Mouse (Mus musculus) olfactory bulb, adult 2 months (tissue): Measurements from ENCODE around the gene C77080. TPM values are rescaled to one million over a fixed set of nuclear protein-coding genes. Genes with fewer than 3 reads are reported as not detected.

Experiments used
- H3K27ac ChIP-seq: fragments of 200-500 bp; 2 replicates; pipeline ENCODE4 v1.5.1; 2012; ENCODE audit warnings: low read depth, low read length; ENCODE audit not compliant: insufficient read depth
- H3K4me1 ChIP-seq: fragments of 200-500 bp; 2 replicates; pipeline ENCODE4 v1.6.1; 2012; ENCODE audit warnings: low read length; ENCODE audit not compliant: control insufficient read depth, insufficient read depth
- H3K4me3 ChIP-seq: fragments of 200-500 bp; 2 replicates; pipeline ENCODE4 v1.5.1; 2012; ENCODE audit warnings: mild to moderate bottlenecking, low read depth, low read length, moderate library complexity; ENCODE audit not compliant: insufficient read depth
- CTCF ChIP-seq: fragments of 200-500 bp; IDR thresholded peaks from 2 replicates; pipeline ENCODE4 v1.5.1; 2012; ENCODE audit warnings: low read depth, mild to moderate bottlenecking, low read length, moderate library complexity; ENCODE audit not compliant: insufficient read depth
- POLR2A ChIP-seq: fragments of 200-500 bp; IDR thresholded peaks from 2 replicates; pipeline ENCODE4 v1.6.1; 2012; ENCODE audit warnings: mild to moderate bottlenecking, low read depth, low read length, moderate library complexity; ENCODE audit not compliant: insufficient read depth
- whole genome bisulfite sequencing: fragments of 180-500 bp; shearing (Covaris S2); methylation state at CpG from one replicate; pipeline ENCODE4 v1.1.7; 2018; 5-methylcytosine and 5-hydroxymethylcytosine counted together
- polyA plus RNA-seq: library from polyadenylated mRNA; stranded (reverse); fragments of >200 nt; gene quantifications from 2 replicates; pipeline ENCODE4 v1.2.4, GENCODE M21; 2012; ENCODE audit warnings: low replicate concordance; ENCODE audit not compliant: missing spikeins, insufficient read depth, insufficient read length

Gene C77080
- polyA plus RNA-seq, 1 experiment = not detected

DNA sequence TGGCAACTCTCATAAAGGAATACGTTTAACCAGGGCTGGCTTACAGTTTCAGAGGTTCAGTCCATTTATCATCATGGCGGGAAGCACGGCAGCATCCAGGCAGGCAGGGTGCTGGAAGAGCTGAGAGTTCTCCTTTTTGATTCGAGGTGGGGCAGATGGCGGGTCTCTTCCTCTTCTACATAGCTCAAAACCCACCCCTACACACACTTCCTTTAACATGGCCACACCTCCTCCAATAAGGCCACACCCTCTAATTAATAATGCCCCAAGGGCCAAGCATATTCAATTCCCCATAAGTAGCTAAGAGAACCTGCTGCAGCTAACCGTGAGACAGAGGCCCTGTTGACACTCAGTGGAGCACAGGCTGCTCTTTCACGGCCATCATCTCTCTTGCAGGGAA, 31.6 kb upstream of the C77080 start:
- no peaks in the 10 kb centered on the region for H3K4me1 ChIP-seq
- H3K4me3 ChIP-seq = no peak overlapping the region
- WGBS = 84% methylated on average over 7 of the region's 7 CpGs
- H3K27ac ChIP-seq = no peak overlapping the region
- TF ChIP-seq POLR2A (no peak), CTCF (no peak)

DNA sequence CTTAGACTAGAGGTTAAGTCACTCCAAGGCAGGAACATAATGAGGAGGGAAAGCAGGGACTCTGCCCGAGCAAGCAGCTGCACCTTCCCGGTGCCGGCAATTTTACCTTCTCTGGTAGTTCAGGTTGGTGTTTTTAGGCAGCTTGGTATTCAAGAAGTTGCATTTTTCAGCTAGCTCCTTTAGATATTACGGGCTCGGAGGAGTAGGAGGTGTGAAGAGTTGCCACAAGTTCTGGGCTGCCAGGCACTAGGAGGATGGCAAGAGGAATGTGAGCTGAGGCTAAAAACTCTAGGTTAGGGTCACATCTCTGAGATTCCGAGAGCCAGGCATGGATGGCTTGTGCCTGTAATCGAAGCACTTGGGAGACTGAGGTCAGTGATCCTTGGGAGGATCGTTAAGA, 28.5 kb upstream of the C77080 start:
- no peak overlapping the region for H3K4me3 ChIP-seq
- no peak overlapping the region for H3K27ac ChIP-seq
- TF ChIP-seq POLR2A (no peak), CTCF (no peak)
- WGBS = 91% methylated on average over 8 of the region's 8 CpGs
- H3K4me1 ChIP-seq = peaks cover 15% of the 10 kb centered on the region; the same call in 1 of the 2 replicates

DNA sequence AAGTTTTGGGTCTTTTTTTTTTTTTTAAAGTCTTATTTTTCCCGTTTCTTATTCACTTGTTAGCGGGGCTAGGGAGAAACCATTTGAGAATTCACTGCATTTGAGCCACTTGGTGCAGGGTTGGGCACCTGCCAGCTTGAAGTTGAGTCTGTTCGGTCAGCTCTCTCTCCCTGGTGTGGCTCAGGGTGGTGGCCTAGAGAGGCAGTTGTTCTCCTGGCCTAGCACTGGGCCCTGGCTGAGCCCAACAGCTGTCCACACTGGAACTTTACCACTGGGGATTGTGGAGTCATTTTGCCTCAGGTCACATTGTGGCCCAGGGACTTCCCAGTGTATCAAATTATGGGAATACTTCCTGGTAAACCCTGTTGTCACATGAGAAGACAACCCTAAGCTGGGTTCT, 26.9 kb upstream of the C77080 start:
- Histone ChIP-seq H3K4me1 (peaks cover 15% of the 10 kb centered on the region; the same call in 1 of the 2 replicates), H3K4me3 (no peak overlapping the region), H3K27ac (no peak overlapping the region)
- WGBS = 55% methylated on average over 3 of the region's 3 CpGs
- no peak for TF ChIP-seq POLR2A
- TF ChIP-seq CTCF = no peak

DNA sequence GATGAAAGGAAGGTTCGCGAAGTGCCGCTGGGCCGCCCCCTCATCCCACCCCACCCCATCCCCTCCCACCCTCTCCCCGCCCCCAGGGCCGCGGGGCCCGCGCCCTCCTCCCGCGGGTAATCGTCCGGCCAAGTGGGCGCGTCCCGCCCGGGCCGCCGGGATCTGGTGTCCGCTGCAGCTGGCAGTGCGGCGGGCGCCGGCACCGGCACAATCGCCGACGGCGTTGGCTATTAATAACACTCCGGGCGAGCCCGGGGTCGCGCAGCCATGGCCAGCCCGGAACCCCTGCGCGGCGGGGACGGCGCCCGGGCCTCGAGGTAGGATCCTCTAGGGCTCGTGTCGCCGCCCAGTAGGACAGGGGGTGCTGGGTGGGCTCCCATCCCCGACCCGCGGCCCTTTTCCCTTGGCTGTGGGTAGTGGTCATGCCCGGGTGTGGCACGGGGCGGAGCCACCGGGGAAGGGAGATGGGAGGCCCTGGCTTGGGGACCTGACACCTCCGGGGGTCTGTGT, 26.3 kb upstream of the C77080 start, which contains the start of gene Sync:
Sync (plus strand) TSS at position 146 of the 510 bp plus-strand sequence.
- TF ChIP-seq POLR2A (no peak), CTCF (no peak)
- 4% methylated on average over 53 of the region's 53 CpGs for whole genome bisulfite sequencing
- Histone ChIP-seq H3K27ac (no peak within 1 kb of the TSS), H3K4me1 (peaks cover 15% of the 10 kb centered on the region; the same call in 1 of the 2 replicates), H3K4me3 (peak within 1 kb of the TSS; percentile 35)

DNA sequence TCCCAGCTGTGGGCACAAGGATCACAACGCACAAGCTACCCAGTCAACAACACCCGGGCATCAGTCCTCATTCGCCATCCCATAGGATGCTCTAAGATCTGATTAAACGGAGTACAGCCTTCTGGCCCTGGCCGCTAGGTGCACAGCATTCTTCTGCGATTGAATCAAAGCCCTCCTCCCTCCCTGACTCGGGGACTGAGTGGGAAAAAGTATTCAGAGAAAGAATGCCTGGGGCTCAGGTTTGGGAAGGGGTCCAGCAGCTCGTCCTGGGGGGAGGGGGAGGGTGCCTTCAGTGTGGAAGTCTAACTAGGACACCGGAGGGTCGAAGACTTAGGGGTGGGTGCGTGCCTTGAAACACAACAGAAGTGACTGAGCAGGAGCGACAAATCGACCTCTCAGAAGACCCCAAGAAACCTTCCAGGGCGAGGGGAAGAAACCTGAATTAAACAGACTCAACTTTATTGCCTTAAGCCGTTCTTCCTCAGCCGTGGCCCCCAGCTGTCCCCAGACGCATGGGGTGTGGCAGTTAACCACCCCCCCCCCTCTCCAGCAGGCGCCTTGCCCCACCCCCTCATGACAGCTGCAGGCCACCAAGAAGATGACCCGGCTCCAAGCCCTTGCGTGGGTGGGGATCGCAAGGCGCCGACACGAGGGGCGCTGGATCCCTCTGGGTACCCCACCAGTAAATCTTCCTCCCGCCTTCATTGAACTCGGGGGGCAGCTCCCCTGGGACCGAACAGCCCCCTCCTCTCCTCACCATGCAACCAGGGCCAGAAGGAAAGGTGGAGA, 25.7 kb upstream of the C77080 start:
- Histone ChIP-seq H3K27ac (no peak overlapping the region), H3K4me3 (peak overlapping the region; percentile 24), H3K4me1 (peaks cover 15% of the 10 kb centered on the region; the same call in 1 of the 2 replicates)
- TF ChIP-seq CTCF (no peak), POLR2A (no peak)
- WGBS = 3% methylated on average over 28 of the region's 28 CpGs

DNA sequence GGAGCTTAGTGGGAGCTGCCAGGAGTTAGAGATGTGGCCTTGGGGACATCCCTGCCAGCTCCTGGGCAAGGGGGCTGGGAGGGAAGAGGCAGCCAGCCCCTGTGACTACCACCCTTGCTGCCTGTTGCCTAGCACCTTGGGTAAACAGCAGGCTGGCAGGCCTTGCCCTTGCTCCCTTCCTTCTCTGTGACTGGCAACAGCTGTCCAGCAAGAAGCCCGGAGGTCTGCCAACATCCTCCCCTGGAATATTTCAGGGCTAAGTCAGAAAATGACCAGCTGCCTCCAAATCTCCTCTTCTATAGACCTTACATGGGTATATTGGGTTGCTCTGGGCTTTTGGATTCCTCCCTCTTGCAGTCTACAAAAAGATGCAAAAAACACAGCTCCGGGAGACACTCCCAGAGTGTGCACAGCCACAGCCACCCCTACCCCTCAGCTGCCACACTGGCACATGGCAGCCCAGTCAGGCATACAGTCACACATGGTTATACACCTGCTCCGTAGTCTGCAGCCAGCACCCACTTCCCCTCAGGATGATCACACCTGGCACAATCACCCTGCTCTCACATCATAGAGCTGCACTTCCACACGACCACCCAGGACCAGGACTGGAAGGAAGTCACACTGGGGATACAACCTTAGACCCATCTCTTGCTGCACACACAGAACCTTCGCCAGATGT, 24.9 kb upstream of the C77080 start:
- no peak overlapping the region for H3K27ac ChIP-seq
- no peak overlapping the region for H3K4me3 ChIP-seq
- 43% methylated on average over 5 of the region's 5 CpGs for WGBS
- H3K4me1 ChIP-seq = peaks cover 15% of the 10 kb centered on the region; the same call in 1 of the 2 replicates
- no peak for TF ChIP-seq POLR2A
- TF ChIP-seq CTCF = no peak

DNA sequence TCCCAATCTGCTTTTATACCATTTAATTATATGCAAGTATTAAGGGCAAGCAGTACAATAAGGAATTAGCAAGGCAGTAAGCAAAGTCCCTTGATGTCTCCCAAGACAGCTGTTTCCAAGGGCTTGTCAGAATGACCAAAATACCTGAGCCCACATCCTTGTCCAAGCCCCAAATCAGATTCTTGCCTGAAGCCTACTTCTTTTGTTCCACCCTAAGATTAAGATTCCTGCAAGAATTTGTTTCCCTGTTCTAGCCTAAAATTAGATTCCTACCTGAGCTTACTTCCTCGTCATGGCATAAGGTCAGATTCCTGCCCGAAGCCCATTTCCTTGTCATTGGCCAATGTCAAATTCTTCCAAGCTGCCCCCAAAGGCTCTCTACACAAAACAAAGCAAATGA, 23.5 kb upstream of the C77080 start:
- Histone ChIP-seq H3K27ac (no peak overlapping the region), H3K4me1 (peaks cover 15% of the 10 kb centered on the region; the same call in 1 of the 2 replicates), H3K4me3 (no peak overlapping the region)
- no peak for TF ChIP-seq CTCF
- TF ChIP-seq POLR2A = no peak
- 92% methylated on average over 2 of the region's 2 CpGs for WGBS

DNA sequence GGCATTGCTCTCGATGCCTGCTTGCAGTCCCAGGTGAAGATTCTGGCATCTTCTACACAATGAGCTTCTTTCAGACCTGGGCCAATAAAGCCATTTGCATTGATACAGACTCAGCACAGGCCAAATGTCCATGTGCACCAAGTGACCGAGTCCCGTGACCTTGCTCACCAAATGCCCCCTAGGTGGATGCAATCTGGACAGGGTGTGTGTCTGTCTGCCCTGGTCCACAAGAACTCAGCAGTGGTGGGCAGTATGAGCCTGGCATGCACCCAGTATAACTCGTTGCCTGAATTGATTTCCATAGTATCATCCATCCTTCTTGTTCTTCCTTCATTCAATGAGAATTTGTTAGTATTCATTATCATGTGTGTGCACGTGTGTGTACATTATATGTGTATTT, 22.0 kb upstream of the C77080 start:
- Histone ChIP-seq H3K27ac (no peak overlapping the region), H3K4me1 (peaks cover 15% of the 10 kb centered on the region; the same call in 1 of the 2 replicates), H3K4me3 (no peak overlapping the region)
- TF ChIP-seq CTCF (no peak), POLR2A (no peak)
- WGBS = 89% methylated on average over 5 of the region's 5 CpGs

DNA sequence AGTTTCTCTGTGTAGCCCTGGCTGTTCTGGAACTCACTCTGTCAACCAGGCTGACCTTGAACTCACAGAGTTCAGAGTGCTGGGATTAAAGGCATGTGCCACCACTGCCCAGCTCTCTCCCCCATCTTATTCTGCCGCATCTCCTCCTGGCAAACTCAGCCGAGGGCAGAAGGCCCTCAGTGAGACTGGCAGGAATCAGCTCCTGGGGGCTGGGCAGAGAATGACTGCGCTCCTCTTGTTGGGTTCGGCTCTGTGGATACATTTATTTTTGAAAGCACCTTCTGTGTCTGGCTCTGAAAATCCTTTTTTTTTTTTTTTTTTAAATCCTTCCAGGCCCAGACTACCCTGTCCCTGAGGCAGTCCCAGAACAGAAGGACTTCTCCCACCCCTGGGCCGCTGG, 21.6 kb upstream of the C77080 start:
- no peak overlapping the region for H3K4me3 ChIP-seq
- H3K4me1 ChIP-seq = peaks cover 15% of the 10 kb centered on the region; the same call in 1 of the 2 replicates
- 80% methylated on average over 5 of the region's 5 CpGs for WGBS
- H3K27ac ChIP-seq = no peak overlapping the region
- no peak for TF ChIP-seq POLR2A
- no peak for TF ChIP-seq CTCF
